Mouse (Mus musculus) lung, embryonic 14.5 days (tissue): ENCODE measurements around the gene Tceal7. TPM values are rescaled to one million over a fixed set of nuclear protein-coding genes. Genes with fewer than 3 reads are reported as not detected.
"Not testable (repeated sequence)": the region's sequence is repeated elsewhere in the genome, so short reads cannot be mapped to it uniquely, and the experiment has no call there.

ENCODE experiments used
- ATAC-seq: fragments of 200-750 bp; cut with Nextera tagmentation; 2 replicates; pipeline ENCODE4 v1.8.0; 2017; ENCODE audit warnings: mild to moderate bottlenecking, moderate TSS enrichment, moderate library complexity; ENCODE audit not compliant: insufficient read depth
- DNase-seq: peaks from one replicate; pipeline ENCODE4 v3.0.0-alpha.2; 2015
- H3K27ac ChIP-seq: fragments of 300-500 bp; sonication (generic); 2 replicates; pipeline ENCODE4 v1.5.1; 2014; ENCODE audit warnings: low read depth, mild to moderate bottlenecking, moderate library complexity
- H3K27me3 ChIP-seq: fragments of 300-500 bp; sonication (generic); 2 replicates; pipeline ENCODE4 v1.6.1; 2014; ENCODE audit warnings: low read length, control low read depth; ENCODE audit not compliant: insufficient read depth
- H3K36me3 ChIP-seq: fragments of 300-500 bp; sonication (generic); 2 replicates; pipeline ENCODE4 v1.6.1; 2014; ENCODE audit warnings: control low read depth; ENCODE audit not compliant: insufficient read depth
- H3K4me1 ChIP-seq: fragments of 300-500 bp; sonication (generic); 2 replicates; pipeline ENCODE4 v1.6.1; 2014; ENCODE audit warnings: antibody characterized with exemption, control low read depth; ENCODE audit not compliant: insufficient read depth
- H3K4me2 ChIP-seq: fragments of 300-500 bp; sonication (generic); 2 replicates; pipeline ENCODE4 v1.6.1; 2014; ENCODE audit warnings: mild to moderate bottlenecking
- H3K4me3 ChIP-seq: fragments of 300-500 bp; sonication (generic); 2 replicates; pipeline ENCODE4 v1.5.1; 2014; ENCODE audit warnings: low read depth, low read length
- H3K9ac ChIP-seq: fragments of 300-500 bp; sonication (generic); 2 replicates; pipeline ENCODE4 v1.6.1; 2014
- H3K9me3 ChIP-seq: fragments of 300-500 bp; sonication (generic); 2 replicates; pipeline ENCODE4 v1.6.1; 2016; ENCODE audit warnings: low read depth, low read length, control low read depth
- CTCF ChIP-seq: IDR thresholded peaks from 2 replicates; pipeline ENCODE4 v1.5.1; 2016; ENCODE audit warnings: antibody characterized with exemption, low read depth
- WGBS: fragments of 180-500 bp; shearing (Covaris S2); extraction: QIAGEN DNeasy Blood & Tissue Kit; methylation state at CpG from one replicate; pipeline ENCODE4 v1.1.7; 2014; 5-methylcytosine and 5-hydroxymethylcytosine counted together
- polyA plus RNA-seq: library from polyadenylated mRNA; unstranded; fragments of >200 nt; fragmentation: Nextera tagmentation; extraction: Ambion mirVana; gene quantifications from 2 replicates; pipeline ENCODE4 v1.2.1, GENCODE M21; 2014

Gene Tceal7
- polyA plus RNA-seq, 1 experiment from 2014 or later, result 0.51 TPM

GRCm38 (mm10) chrX:136248811-136249210, 34.2 kb downstream of the Tceal7 start:
- no peak overlapping the region for H3K4me3 ChIP-seq
- 27% methylated on average over 6 of the region's 6 CpGs for WGBS
- no peak overlapping the region for H3K4me2 ChIP-seq
- no peaks in the 10 kb centered on the region for H3K27me3 ChIP-seq
- DNase-seq, result peak; percentile 71
- H3K9ac ChIP-seq, result no peak overlapping the region
- no peak overlapping the region for H3K27ac ChIP-seq
- H3K4me1 ChIP-seq, result no peaks in the 10 kb centered on the region
- 0 out of 2 replicates have a peak, but pooled peaks cover 5% of the 10 kb centered on the region for H3K36me3 ChIP-seq
- no peak for TF ChIP-seq CTCF
- H3K9me3 ChIP-seq, result no peaks in the 10 kb centered on the region
- peak; percentile 13; the same call in 1 of the 2 replicates for ATAC-seq

DNA sequence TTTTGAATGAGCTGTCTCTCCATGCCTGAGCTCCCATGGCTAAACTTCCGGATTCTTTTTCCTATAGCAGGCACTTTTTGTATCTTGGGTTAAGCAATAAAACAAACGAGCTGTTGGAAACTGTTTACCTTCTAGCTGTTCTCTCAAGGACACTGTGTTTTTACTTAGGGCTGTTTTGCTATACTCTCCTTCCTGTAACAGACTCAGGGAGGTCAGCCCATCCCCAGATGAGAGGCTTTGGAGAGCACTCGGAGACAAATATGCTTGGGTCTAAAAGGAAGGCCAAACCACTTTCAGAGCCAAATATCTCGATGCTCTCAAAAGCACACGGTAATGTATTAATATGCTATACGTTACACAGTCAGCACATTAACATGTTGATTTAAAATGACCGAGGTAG, 35.1 kb downstream of the Tceal7 start:
- Histone ChIP-seq H3K27ac (no peak overlapping the region), H3K27me3 (no peaks in the 10 kb centered on the region), H3K4me3 (no peak overlapping the region), H3K9me3 (no peaks in the 10 kb centered on the region), H3K9ac (no peak overlapping the region), H3K4me1 (no peaks in the 10 kb centered on the region), H3K4me2 (no peak overlapping the region), H3K36me3 (0 out of 2 replicates have a peak, but pooled peaks cover 5% of the 10 kb centered on the region)
- no peak for TF ChIP-seq CTCF
- ATAC-seq (no peak), DNase-seq (peak; percentile 9)
- WGBS, result 33% methylated on average over 7 of the region's 7 CpGs

DNA sequence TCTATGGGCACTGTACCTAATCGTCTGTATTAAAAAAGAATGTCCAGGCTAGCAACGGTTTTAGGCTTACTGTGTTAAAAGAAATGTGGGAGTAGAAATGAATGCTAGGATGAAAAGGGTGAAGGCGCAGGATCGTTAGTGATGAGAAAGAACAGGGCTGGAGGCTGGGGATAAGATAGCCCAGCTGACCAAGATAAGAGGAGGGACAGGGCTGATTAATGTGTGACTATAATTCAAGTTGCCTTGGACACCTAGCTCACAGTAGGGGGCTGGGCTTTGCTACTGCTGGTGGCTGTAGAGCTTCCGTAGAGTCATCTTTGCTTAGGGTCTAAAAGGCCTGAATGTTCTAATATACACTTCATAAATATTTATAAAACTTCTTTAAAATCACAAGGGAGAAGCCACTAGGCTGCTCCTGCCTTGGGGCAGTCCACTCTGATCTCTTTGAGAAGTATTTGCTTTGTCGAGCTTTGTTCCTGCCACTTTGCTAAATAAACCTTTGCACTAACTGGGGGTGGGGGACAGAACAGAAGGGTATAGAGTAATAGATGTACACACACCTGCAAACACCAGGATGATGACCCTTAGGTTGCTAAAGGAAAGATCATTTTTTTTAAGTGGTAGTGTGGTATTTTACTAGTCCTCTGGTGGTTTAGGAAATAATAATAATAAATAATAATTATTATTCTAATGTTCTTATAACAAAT, 37.6 kb downstream of the Tceal7 start:
- H3K4me3 ChIP-seq, result no peak overlapping the region
- 0 out of 2 replicates have a peak, but pooled peaks cover 3% of the 10 kb centered on the region for H3K36me3 ChIP-seq
- no peaks in the 10 kb centered on the region for H3K9me3 ChIP-seq
- DNase-seq (no peak), ATAC-seq (no peak)
- H3K4me2 ChIP-seq, result no peak overlapping the region
- no peak overlapping the region for H3K27ac ChIP-seq
- no peaks in the 10 kb centered on the region for H3K27me3 ChIP-seq
- WGBS, result 33% methylated on average over 6 of the region's 6 CpGs
- H3K9ac ChIP-seq, result no peak overlapping the region
- H3K4me1 ChIP-seq, result no peaks in the 10 kb centered on the region
- TF ChIP-seq CTCF, result no peak

DNA sequence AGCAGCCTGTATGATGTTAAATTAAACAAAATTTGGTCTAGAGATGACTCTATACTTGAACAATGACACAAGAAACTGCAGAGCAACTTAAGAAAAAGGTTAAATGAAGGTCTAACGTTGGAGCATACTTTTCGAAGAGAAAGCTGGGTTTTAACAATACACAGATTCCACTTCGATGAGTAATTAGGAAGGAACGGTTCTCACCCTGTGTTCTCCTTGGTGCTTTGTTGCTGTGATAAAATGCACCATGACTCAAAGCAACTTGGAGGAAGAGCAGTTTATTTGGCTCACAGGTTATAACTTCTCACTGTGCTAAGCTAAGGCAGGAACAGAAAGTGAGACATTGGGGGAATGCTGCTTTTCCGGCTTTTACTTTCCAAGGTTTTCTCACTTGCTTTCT, 53.1 kb downstream of the Tceal7 start:
- Histone ChIP-seq H3K9ac (no peak overlapping the region), H3K27me3 (no peaks in the 10 kb centered on the region), H3K27ac (no peak overlapping the region), H3K4me2 (no peak overlapping the region), H3K36me3 (peaks cover 11% of the 10 kb centered on the region), H3K4me1 (no peaks in the 10 kb centered on the region), H3K9me3 (no peaks in the 10 kb centered on the region), H3K4me3 (no peak overlapping the region)
- no peak for DNase-seq
- ATAC-seq, result no peak
- WGBS, result 62% methylated on average over 5 of the region's 5 CpGs
- TF ChIP-seq CTCF, result no peak

- Histone ChIP-seq H3K4me2 (no peak overlapping the region), H3K27me3 (no peaks in the 10 kb centered on the region), H3K4me3 (no peak overlapping the region), H3K36me3 (peaks cover 11% of the 10 kb centered on the region), H3K27ac (no peak overlapping the region), H3K9me3 (no peaks in the 10 kb centered on the region), H3K9ac (no peak overlapping the region), H3K4me1 (no peaks in the 10 kb centered on the region)
- TF ChIP-seq CTCF, result no peak
- ATAC-seq (no peak), DNase-seq (no peak)
- WGBS, result 53% methylated on average over 4 of the region's 4 CpGs
Measured at GRCm38 (mm10) chrX:136268173-136268572, 53.6 kb downstream of the Tceal7 start.

DNA sequence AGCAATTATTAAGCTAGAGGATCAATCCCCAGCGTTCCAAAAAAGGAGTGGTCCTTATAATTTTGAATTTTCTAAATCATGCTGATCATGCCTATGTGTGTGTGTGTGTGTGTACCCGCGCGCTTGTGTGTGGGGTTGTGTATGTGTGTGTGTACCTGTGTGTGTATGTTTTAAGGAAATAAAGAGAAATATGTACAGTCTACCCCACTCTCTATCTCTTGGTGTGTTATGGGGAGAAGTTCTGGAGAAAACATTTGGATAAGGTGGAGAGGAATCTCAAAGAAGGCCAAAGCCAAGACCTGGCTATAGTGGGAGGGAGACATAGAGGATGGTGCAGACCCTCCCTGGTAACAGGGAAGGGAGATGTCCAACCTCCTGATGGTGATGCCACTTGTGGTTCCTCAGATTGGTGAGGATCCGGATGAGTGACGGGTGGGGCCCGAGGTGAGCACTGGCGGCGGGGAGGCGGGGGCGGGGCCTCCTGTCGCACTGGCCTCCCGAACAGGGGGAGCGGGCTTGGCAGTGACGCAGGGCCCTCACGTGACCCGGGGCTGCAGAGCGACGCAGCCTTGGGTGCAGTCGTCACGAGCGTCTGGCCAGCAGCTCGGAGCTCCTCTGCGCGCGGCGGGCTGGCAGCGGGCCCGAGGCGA, 55.3 kb downstream of the Tceal7 start, which contains the start of gene Bex3:
Gene Bex3 (plus strand): TSS at position 511 of the 650 bp plus-strand sequence.
- peak; percentile 1 for DNase-seq
- Histone ChIP-seq H3K36me3 (peaks cover 11% of the 10 kb centered on the region), H3K4me3 (peak within 1 kb of the TSS; percentile 45), H3K9ac (peak within 1 kb of the TSS; percentile 56), H3K4me2 (peak within 1 kb of the TSS; percentile 55)
- not testable (repeated sequence) for H3K27me3 ChIP-seq, H3K4me1 ChIP-seq, H3K27ac ChIP-seq, H3K9me3 ChIP-seq
- 75% methylated on average over 4 of the region's 30 CpGs for WGBS
- peak; percentile 97 for ATAC-seq

GRCm38 (mm10) chrX:136270393-136271111, 56.0 kb downstream of the Tceal7 start:
- H3K27ac ChIP-seq, H3K4me1 ChIP-seq, H3K27me3 ChIP-seq, H3K9me3 ChIP-seq: not testable (repeated sequence)
- Histone ChIP-seq H3K4me2 (peak overlapping the region; percentile 55), H3K36me3 (peaks cover 11% of the 10 kb centered on the region), H3K9ac (peak overlapping the region; percentile 56), H3K4me3 (peak overlapping the region; percentile 45)
- ATAC-seq (peak; percentile 59), DNase-seq (peak; percentile 39)
- WGBS, result 0% methylated on average over 2 of the region's 60 CpGs
